Mouse (Mus musculus) megakaryocyte, embryonic 14.5 days (primary cell): ENCODE measurements around the gene Rfc1. TPM values are rescaled to one million over a fixed set of nuclear protein-coding genes. Genes with fewer than 3 reads are reported as not detected.

Experiments used
- H3K27me3 ChIP-seq: replicated peaks from 2 replicates; pipeline ENCODE3; 2012; ENCODE audit warnings: inconsistent platforms
- H3K36me3 ChIP-seq: replicated peaks from 2 replicates; pipeline ENCODE3; 2012; ENCODE audit warnings: low read length, inconsistent platforms, mixed read lengths
- H3K4me1 ChIP-seq: 2 replicates; pipeline ENCODE4 v1.6.1; 2012; ENCODE audit warnings: inconsistent platforms
- H3K4me3 ChIP-seq: replicated peaks from 2 replicates; pipeline ENCODE3; 2012; ENCODE audit warnings: moderate library complexity, mild to moderate bottlenecking, inconsistent platforms
- H3K9me3 ChIP-seq: 2 replicates; pipeline ENCODE4 v1.6.1; 2012; ENCODE audit warnings: inconsistent platforms
- FLI1 ChIP-seq: IDR thresholded peaks from 2 replicates; pipeline ENCODE4 v1.6.1; 2012; ENCODE audit warnings: low read length, inconsistent platforms, mixed read lengths
- GATA1 ChIP-seq: IDR thresholded peaks from 3 replicates; pipeline ENCODE4 v1.6.1; 2012; ENCODE audit warnings: mixed read lengths, low read length, inconsistent platforms, borderline replicate concordance
- polyA plus RNA-seq: library from polyadenylated mRNA; stranded (reverse); fragments of >175 nt; gene quantifications from 2 replicates; pipeline ENCODE4 v1.2.3, GENCODE M21; 2012; ENCODE audit warnings: low replicate concordance; ENCODE audit not compliant: insufficient read depth

Rfc1 gene
- polyA plus RNA-seq, 1 experiment, result 2.0 TPM

DNA sequence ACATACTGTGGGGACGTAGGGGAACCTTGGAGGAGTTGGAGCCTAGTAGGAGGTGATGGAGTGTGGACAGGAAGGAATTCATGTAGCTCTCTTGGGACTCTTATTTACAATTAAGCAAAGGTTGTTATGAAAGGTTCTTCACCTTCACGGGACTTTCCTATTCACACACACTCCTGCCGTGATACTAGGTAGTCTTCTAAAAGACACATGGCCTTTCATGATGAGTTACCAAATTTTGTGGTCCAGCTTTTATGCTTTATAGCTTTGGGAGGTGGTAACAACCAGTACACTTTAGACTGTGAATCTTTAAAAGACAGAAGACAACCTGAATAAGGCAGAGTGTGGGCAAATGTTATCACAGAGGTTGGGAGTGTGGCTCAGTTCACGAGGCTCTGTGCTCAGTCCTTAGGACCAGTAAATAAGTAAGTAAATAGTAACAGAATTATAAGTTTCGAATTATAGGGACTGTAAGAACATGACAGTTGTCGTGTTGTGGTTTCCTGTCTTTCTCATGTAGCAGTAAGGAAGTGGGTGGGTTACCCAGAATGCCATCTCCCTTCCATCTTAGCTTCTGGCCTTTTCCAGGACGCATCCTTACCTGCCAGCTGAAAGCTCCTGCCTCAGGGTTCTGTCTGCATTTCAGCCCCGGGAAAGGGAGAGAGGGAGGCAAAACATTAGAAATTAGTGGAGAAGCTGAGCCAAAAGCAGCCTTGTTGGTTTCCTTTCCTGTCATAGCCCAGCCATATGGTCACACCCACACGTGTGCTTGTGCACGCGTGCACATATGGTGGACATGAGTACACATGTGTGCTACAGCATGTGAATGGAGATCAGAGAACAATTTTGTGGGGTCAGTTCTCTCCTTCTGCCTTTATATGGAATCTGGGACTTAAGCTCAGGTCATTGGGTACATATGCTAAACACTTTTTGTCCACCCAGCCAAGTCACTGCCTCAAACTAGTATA, 117.9 kb downstream of the Rfc1 start:
- Histone ChIP-seq H3K4me1 (peaks cover 27% of the 10 kb centered on the region), H3K4me3 (no peak overlapping the region), H3K27me3 (no peaks in the 10 kb centered on the region), H3K36me3 (peaks cover 14% of the 10 kb centered on the region), H3K9me3 (no peaks in the 10 kb centered on the region)
- no peak for TF ChIP-seq GATA1
- TF ChIP-seq FLI1, result no peak

DNA sequence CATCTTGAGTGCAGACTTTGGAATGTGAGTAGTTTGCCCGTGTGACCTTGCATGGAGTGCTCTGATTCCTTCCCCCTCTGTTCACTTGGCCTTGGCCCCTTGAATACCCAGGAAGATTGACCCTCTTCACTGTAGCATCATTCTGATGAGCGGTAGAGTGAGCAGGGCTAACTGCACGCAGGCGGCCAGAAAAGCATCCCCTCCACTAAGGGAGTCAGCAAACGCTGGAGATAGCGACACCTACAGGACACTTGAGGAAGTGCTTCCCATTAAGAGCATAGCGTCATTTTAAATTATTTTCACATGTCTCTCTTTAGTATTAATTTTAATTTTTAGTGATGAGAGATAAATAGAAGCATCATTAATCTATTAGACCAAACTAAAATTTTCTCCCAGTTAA, 122.1 kb downstream of the Rfc1 start:
- Histone ChIP-seq H3K4me3 (no peak overlapping the region), H3K9me3 (no peaks in the 10 kb centered on the region), H3K27me3 (no peaks in the 10 kb centered on the region), H3K4me1 (peaks cover 15% of the 10 kb centered on the region), H3K36me3 (peaks cover 2% of the 10 kb centered on the region)
- TF ChIP-seq GATA1, result no peak
- TF ChIP-seq FLI1, result no peak

Other genes starting within 250 kb of the Rfc1 start
- not detected in 2 replicates for gene Tmem156, start 243.5 kb downstream of the Rfc1 start, polyA plus RNA-seq
- gene Klhl5, start 228.1 kb downstream of the Rfc1 start, polyA plus RNA-seq, result 6.1 and 11.0 TPM in 2 replicates
- gene Wdr19, start 136.0 kb downstream of the Rfc1 start, polyA plus RNA-seq, result 0.38 TPM in 1 of 2 replicates, not detected in the other
- not detected in 2 replicates for gene Klb, start 12.6 kb upstream of the Rfc1 start, polyA plus RNA-seq
- gene Rpl9, start 55.8 kb upstream of the Rfc1 start, polyA plus RNA-seq, result 11.7 and 69.1 TPM in 2 replicates
- 2.3 TPM in 1 of 2 replicates, not detected in the other for gene Lias, start 55.8 kb upstream of the Rfc1 start, polyA plus RNA-seq
- 3.2 TPM in 1 of 2 replicates, not detected in the other for gene Ugdh, start 100.3 kb upstream of the Rfc1 start, polyA plus RNA-seq
- gene Gm43552, start 157.2 kb upstream of the Rfc1 start, polyA plus RNA-seq, result 52.6 TPM in 1 of 2 replicates, not detected in the other
- 60.5 and 108 TPM in 2 replicates for gene Smim14, start 201.5 kb upstream of the Rfc1 start, polyA plus RNA-seq
- 16.2 and 135 TPM in 2 replicates for gene Ube2k, start 201.6 kb upstream of the Rfc1 start, polyA plus RNA-seq